Mouse (Mus musculus) CD4-positive, CD25-positive, alpha-beta regulatory T cell, adult 2 months (primary cell): Measurements from ENCODE around the gene Epas1.

Experiments
- DNase-seq: peaks from one replicate; pipeline ENCODE4 v3.0.0-alpha.2; 2012; ENCODE audit warnings: low read depth, low spot score

Gene Epas1

GRCm38 (mm10) chr17:86755581-86756195 lies 2.2 kb downstream of the Epas1 start:
- DNase-seq: no peak

- no peak for DNase-seq
Measured at GRCm38 (mm10) chr17:86757621-86758020, 4.1 kb downstream of the Epas1 start.

- no peak for DNase-seq
Measured at GRCm38 (mm10) chr17:86761859-86762258, 8.4 kb downstream of the Epas1 start.

GRCm38 (mm10) chr17:86762479-86763242 lies 9.2 kb downstream of the Epas1 start:
- no peak for DNase-seq

- no peak for DNase-seq
Measured at GRCm38 (mm10) chr17:86765762-86766404, 12.4 kb downstream of the Epas1 start.

GRCm38 (mm10) chr17:86766412-86766811 lies 12.9 kb downstream of the Epas1 start:
- no peak for DNase-seq

GRCm38 (mm10) chr17:86768596-86768995 lies 15.1 kb downstream of the Epas1 start:
- no peak for DNase-seq

- no peak for DNase-seq
Measured at GRCm38 (mm10) chr17:86769330-86770211, 16.1 kb downstream of the Epas1 start.

GRCm38 (mm10) chr17:86770848-86771247 lies 17.3 kb downstream of the Epas1 start:
- no peak for DNase-seq

- DNase-seq: no peak
Measured at GRCm38 (mm10) chr17:86772035-86772434, 18.5 kb downstream of the Epas1 start.

GRCm38 (mm10) chr17:86772929-86773588 lies 19.6 kb downstream of the Epas1 start:
- DNase-seq: no peak

- no peak for DNase-seq
Measured at GRCm38 (mm10) chr17:86776538-86776937, 23.0 kb downstream of the Epas1 start.

- no peak for DNase-seq
Measured at GRCm38 (mm10) chr17:86778147-86778546, 24.6 kb downstream of the Epas1 start.

GRCm38 (mm10) chr17:86779191-86780130 lies 26.0 kb downstream of the Epas1 start:
- DNase-seq: peak; percentile 72

- DNase-seq: no peak
Measured at GRCm38 (mm10) chr17:86780708-86781318, 27.3 kb downstream of the Epas1 start.

GRCm38 (mm10) chr17:86781755-86782400 lies 28.4 kb downstream of the Epas1 start:
- DNase-seq: no peak

GRCm38 (mm10) chr17:86784405-86784977 lies 31.0 kb downstream of the Epas1 start:
- DNase-seq: no peak

GRCm38 (mm10) chr17:86785612-86786011 lies 32.1 kb downstream of the Epas1 start:
- DNase-seq: no peak

- DNase-seq: no peak
Measured at GRCm38 (mm10) chr17:86786496-86786895, 33.0 kb downstream of the Epas1 start.
